7 mouse cellular contexts compared by ENCODE assay signal in the genomic region with DNA sequence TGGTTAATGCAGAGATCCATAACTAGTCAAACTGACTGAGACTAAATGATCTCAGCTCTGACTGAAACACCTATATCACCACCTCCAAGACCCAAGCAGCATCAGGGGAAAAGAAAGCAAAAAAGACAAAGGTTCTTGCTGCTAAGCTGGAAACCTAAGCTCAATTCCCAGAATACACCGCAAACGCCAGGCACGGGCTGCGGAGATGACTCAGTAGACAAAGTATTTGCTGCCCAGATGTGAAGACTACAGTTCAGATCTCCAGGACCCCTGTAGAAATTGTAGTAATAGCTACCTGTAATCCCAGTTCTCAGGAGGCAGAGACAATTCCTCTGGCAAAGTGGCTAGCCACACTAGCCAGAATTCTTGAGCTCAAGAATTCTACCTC. TPM values are rescaled to one million over a fixed set of nuclear protein-coding genes. Genes with fewer than 3 reads are reported as not detected.
DNase-seq lines count a peak whose midpoint lies in the region; ATAC-seq lines count a peak whose summit lies in the region.

No protein-coding gene starts in this region.

- 80% methylated on average over 4 of the region's 4 CpGs for WGBS in heart, embryonic 16.5 days
- WGBS in liver, embryonic 16.5 days (ENCODE audit: insufficient replicate concordance) = 83% methylated on average over 4 of the region's 4 CpGs

- no peaks in the 10 kb centered on the region; the same call in 1 of the 2 replicates for H3K27me3 ChIP-seq in heart, embryonic 16.5 days (ENCODE audit: control insufficient read depth, insufficient read depth, low read length)
- no peaks in the 10 kb centered on the region for H3K27me3 ChIP-seq in liver, embryonic 16.5 days (ENCODE audit: control insufficient read depth, insufficient read depth, low read depth, low read length)

- no peak for DNase-seq in heart, adult 11 months
- peak; percentile 40 for DNase-seq in 3134 (ENCODE audit: extremely low read depth, insufficient read length, low spot score)
- peak; percentile 12 for DNase-seq in adipocyte (ENCODE audit: low spot score)
- no peak for DNase-seq in right cerebral cortex, postnatal 4 days
- DNase-seq in right cerebral cortex, postnatal 14 days = no peak

- peaks cover 8% of the 10 kb centered on the region for H3K4me1 ChIP-seq in heart, embryonic 16.5 days (ENCODE audit: control insufficient read depth, insufficient read depth, low read length)
- H3K4me1 ChIP-seq in liver, embryonic 16.5 days (ENCODE audit: control insufficient read depth, low read depth, low read length) = peaks cover 21% of the 10 kb centered on the region

- no peaks in the 10 kb centered on the region for H3K9me3 ChIP-seq in heart, embryonic 16.5 days (replicated peaks; ENCODE audit: control insufficient read depth, low read length)
- H3K9me3 ChIP-seq in liver, embryonic 16.5 days (replicated peaks; ENCODE audit: control insufficient read depth, low read length) = no peaks in the 10 kb centered on the region

- no peak overlapping the region; the same call in 1 of the 2 replicates for H3K9ac ChIP-seq in heart, embryonic 16.5 days (ENCODE audit: low read length)
- H3K9ac ChIP-seq in liver, embryonic 16.5 days (ENCODE audit: low read depth, low read length) = no peak overlapping the region

- no peaks in the 10 kb centered on the region for H3K36me3 ChIP-seq in heart, embryonic 16.5 days (ENCODE audit: control insufficient read depth, insufficient read depth)
- no peaks in the 10 kb centered on the region for H3K36me3 ChIP-seq in liver, embryonic 16.5 days (ENCODE audit: control insufficient read depth, insufficient read depth)

- H3K4me2 ChIP-seq in heart, embryonic 16.5 days (ENCODE audit: low read depth, low read length) = peak overlapping the region; percentile 84; the same call in 1 of the 2 replicates
- peak overlapping the region; percentile 79 for H3K4me2 ChIP-seq in liver, embryonic 16.5 days (ENCODE audit: low read depth, low read length)

- H3K27ac ChIP-seq in heart, embryonic 16.5 days (ENCODE audit: low read length) = no peak overlapping the region
- no peak overlapping the region for H3K27ac ChIP-seq in liver, embryonic 16.5 days (ENCODE audit: low read length)

- no peak overlapping the region; the same call in 1 of the 2 replicates for H3K4me3 ChIP-seq in heart, embryonic 16.5 days (ENCODE audit: low read length)
- H3K4me3 ChIP-seq in liver, embryonic 16.5 days (ENCODE audit: low read depth, low read length) = peak overlapping the region; percentile 96; the same call in 1 of the 2 replicates

- ATAC-seq in heart, embryonic 16.5 days (replicated peaks; ENCODE audit: extremely low read depth, insufficient read depth, low FRiP score) = no peak
- no peak for ATAC-seq in liver, embryonic 16.5 days (ENCODE audit: low read depth)

RNA-seq across cellular contexts. Expression of a gene that starts 0.3 kb away (rescaled TPM):
- polyA plus RNA-seq in heart, embryonic 16.5 days (2015; fragmentation: Nextera tagmentation; extraction: Ambion mirVana) = 35.9 TPM in 2 replicates
- polyA plus RNA-seq in liver, embryonic 16.5 days (2015; fragmentation: Nextera tagmentation; extraction: Ambion mirVana) = 19.6 and 19.8 TPM in 2 replicates

RNA-seq across cellular contexts. Expression of a gene that starts 29.7 kb away (rescaled TPM):
- 4.7 and 5.3 TPM in 2 replicates for polyA plus RNA-seq in heart, embryonic 16.5 days (2015; fragmentation: Nextera tagmentation; extraction: Ambion mirVana)
- polyA plus RNA-seq in liver, embryonic 16.5 days (2015; fragmentation: Nextera tagmentation; extraction: Ambion mirVana) = 3.1 and 3.4 TPM in 2 replicates

Comparison
In these comparisons a context has a peak if more than half of its experiments do, and no peak if none do; other contexts are left out.
1. DNase-seq: peak in 3134 (single experiment) and adipocyte (single experiment); none in heart, adult 11 months (single experiment), right cerebral cortex, postnatal 4 days (single experiment) and right cerebral cortex, postnatal 14 days (single experiment).